Comparison of ENCODE assay signal across 18 mouse cellular contexts in genomic region chr2:101813581-101814271, GRCm38 (mm10).
DNase-seq lines count a peak whose midpoint lies in the region; ATAC-seq and TF ChIP-seq lines count a peak whose summit lies in the region.
"Had no signal": no experiment of that assay in that cellular context is flagged by ENCODE, and none has a peak within 500 bp of the region (broad histone marks: within the 10 kb centered on the region; RNA-seq: fewer than 3 reads in every experiment).

No protein-coding gene starts in this region.

- peaks cover 22% of the 10 kb centered on the region; the same call in 1 of the 2 replicates for H3K4me1 ChIP-seq in kidney, embryonic 14.5 days (ENCODE audit: control insufficient read depth, insufficient read depth, low read length)
- H3K4me1 ChIP-seq in intestine, postnatal 0 days (replicated peaks; ENCODE audit: control insufficient read depth, insufficient read depth, low read length), result peaks cover 12% of the 10 kb centered on the region
- H3K4me1 ChIP-seq: midbrain, embryonic 12.5 days had no signal

- 62% methylated on average over 6 of the region's 6 CpGs for WGBS in kidney, embryonic 14.5 days
- 43% methylated on average over 6 of the region's 6 CpGs for WGBS in intestine, postnatal 0 days

- no peak overlapping the region for H3K9ac ChIP-seq in kidney, embryonic 14.5 days (ENCODE audit: low read depth, low read length)
- H3K9ac ChIP-seq in intestine, postnatal 0 days (ENCODE audit: low read depth, low read length), result no peak overlapping the region
- H3K9ac ChIP-seq: midbrain, embryonic 12.5 days; neural tube, embryonic 13.5 days had no signal

- H3K4me2 ChIP-seq in kidney, embryonic 14.5 days (replicated peaks; ENCODE audit: low read depth, low read length), result no peak overlapping the region
- H3K4me2 ChIP-seq in intestine, postnatal 0 days (replicated peaks; ENCODE audit: low read depth), result peak overlapping the region; percentile 35
- H3K4me2 ChIP-seq: midbrain, embryonic 12.5 days; neural tube, embryonic 13.5 days had no signal

- H3K36me3 ChIP-seq in kidney, embryonic 14.5 days (ENCODE audit: control insufficient read depth, insufficient read depth, low read length), result no peaks in the 10 kb centered on the region
- H3K36me3 ChIP-seq in intestine, postnatal 0 days (ENCODE audit: control insufficient read depth, insufficient read depth), result no peaks in the 10 kb centered on the region
- H3K36me3 ChIP-seq: midbrain, embryonic 12.5 days; neural tube, embryonic 13.5 days had no signal

- DNase-seq in gastrocnemius, adult 18-20 months (ENCODE audit: low spot score), result peak; percentile 12
- DNase-seq in gastrocnemius, postnatal 14 days, result no peak
- peak; percentile 29 for DNase-seq in kidney, adult 18-20 months
- DNase-seq in kidney, postnatal 36 days, result peak; percentile 47 to 66
- no peak for DNase-seq in frontal cortex, adult 2 months (ENCODE audit: extremely low spot score in 1 of 2, low spot score in 1 of 2)
- DNase-seq in ovary, adult 18-20 months (ENCODE audit: low spot score), result no peak
- DNase-seq: adrenal gland, postnatal 25 days; cerebellum, adult 9-10 months; liver; lung, adult 2 months; right cerebral cortex, postnatal 25 days; thymus, postnatal 36 days had no signal

- H3K27ac ChIP-seq in kidney, embryonic 14.5 days (ENCODE audit: low read depth, low read length), result no peak overlapping the region; the same call in 1 of the 2 replicates
- peak overlapping the region; percentile 83 for H3K27ac ChIP-seq in intestine, postnatal 0 days (ENCODE audit: low read depth, low read length)
- H3K27ac ChIP-seq: hindbrain, postnatal 0 days; macrophage; midbrain, embryonic 12.5 days; neural tube, embryonic 13.5 days had no signal

- intact Hi-C loops in gastrocnemius, postnatal 14 days (cut with DNase I; ENCODE audit: low total_unique reads), result loop anchor here (5.0 kb wide), 1 partner anchor 101 kb away; no protein-coding TSS in a partner anchor

- no peaks in the 10 kb centered on the region for H3K9me3 ChIP-seq in kidney, embryonic 14.5 days (ENCODE audit: control insufficient read depth, low read length)
- no peaks in the 10 kb centered on the region for H3K9me3 ChIP-seq in intestine, postnatal 0 days (ENCODE audit: control insufficient read depth)
- H3K9me3 ChIP-seq: midbrain, embryonic 12.5 days; neural tube, embryonic 13.5 days had no signal

- no peak for ATAC-seq in kidney, embryonic 14.5 days (ENCODE audit: low FRiP score, low TSS enrichment)
- ATAC-seq in intestine, postnatal 0 days, result peak; percentile 80
- ATAC-seq: hindbrain, postnatal 0 days had no signal

- no peak overlapping the region for H3K4me3 ChIP-seq in kidney, embryonic 14.5 days (ENCODE audit: low read length)
- no peak overlapping the region for H3K4me3 ChIP-seq in intestine, postnatal 0 days (ENCODE audit: low read depth, low read length)
- H3K4me3 ChIP-seq: midbrain, embryonic 12.5 days; neural tube, embryonic 13.5 days had no signal

- TF ChIP-seq CTCF in intestine, postnatal 0 days (IDR thresholded peaks at IDR 0.05; ENCODE audit: low read depth), result no peak

- H3K27me3 ChIP-seq in kidney, embryonic 14.5 days (ENCODE audit: control insufficient read depth, insufficient read depth, low read length), result no peaks in the 10 kb centered on the region
- H3K27me3 ChIP-seq in intestine, postnatal 0 days (replicated peaks; ENCODE audit: control insufficient read depth, insufficient read depth, low read length), result no peaks in the 10 kb centered on the region
- H3K27me3 ChIP-seq: midbrain, embryonic 12.5 days; neural tube, embryonic 13.5 days had no signal

Comparison
In these comparisons a context has a peak if more than half of its experiments do, and no peak if none do; other contexts are left out.
1. DNase-seq: peak in gastrocnemius, adult 18-20 months (single experiment), kidney, adult 18-20 months (single experiment) and kidney, postnatal 36 days (2 of 2); none in gastrocnemius, postnatal 14 days (single experiment), frontal cortex, adult 2 months (0 of 2) and ovary, adult 18-20 months (single experiment).